In genomic region chr17:29886655-29887251, GRCm38 (mm10) we compare ENCODE assay signal across 8 mouse cellular contexts.
A peak's percentile ranks its signal among the peaks of the same experiment; 100 is the strongest.
DNase-seq lines count a peak whose midpoint lies in the region; TF ChIP-seq lines count a peak whose summit lies in the region.

No protein-coding gene starts in this region.

- H3K27ac ChIP-seq in cortical plate, adult 2 months (ENCODE audit: insufficient read depth, low read length) = no peak overlapping the region
- no peak overlapping the region for H3K27ac ChIP-seq in liver, adult 2 months (replicated peaks; ENCODE audit: insufficient read depth, low read depth, low read length)
- no peak overlapping the region for H3K27ac ChIP-seq in olfactory bulb, adult 2 months (ENCODE audit: insufficient read depth, low read depth, low read length)

- peaks cover 87% of the 10 kb centered on the region for H3K27me3 ChIP-seq in E14TG2a.4 (ENCODE audit: insufficient read depth, low read length)
- peaks cover 23% of the 10 kb centered on the region for H3K27me3 ChIP-seq in liver, adult 2 months (ENCODE audit: control insufficient read depth, insufficient read depth, low read length)

- WGBS in liver, adult 2 months = 3% methylated on average over 39 of the region's 39 CpGs
- WGBS in olfactory bulb, adult 2 months = 2% methylated on average over 39 of the region's 39 CpGs

- TF ChIP-seq CTCF in E14TG2a.4 (conservative IDR thresholded peaks at IDR 0.05; ENCODE audit: low read length) = no peak
- no peak for TF ChIP-seq CTCF in cortical plate, adult 2 months (IDR thresholded peaks at IDR 0.05; ENCODE audit: extremely low read depth, insufficient read depth, low read length)
- TF ChIP-seq CTCF in liver, adult 2 months (IDR thresholded peaks at IDR 0.05; ENCODE audit: low read depth, low read length) = no peak
- TF ChIP-seq CTCF in olfactory bulb, adult 2 months (IDR thresholded peaks at IDR 0.05; ENCODE audit: insufficient read depth, low read depth, low read length) = no peak

- peak; percentile 14 for DNase-seq in kidney, adult 18-20 months
- no peak for DNase-seq in kidney, adult 11 months
- DNase-seq in heart, postnatal 4 days = peak; percentile 33
- no peak for DNase-seq in liver, adult 2 months (ENCODE audit: extremely low read depth, low read depth, low spot score)
- no peak for DNase-seq in cerebellum, adult 9-11 months

- H3K9me3 ChIP-seq in E14TG2a.4 (ENCODE audit: low read length) = no peaks in the 10 kb centered on the region

- H3K9ac ChIP-seq in liver, adult 2 months (ENCODE audit: low read depth, low read length) = no peak overlapping the region

- H3K36me3 ChIP-seq in E14TG2a.4 (ENCODE audit: insufficient read depth, low read length) = no peaks in the 10 kb centered on the region
- no peaks in the 10 kb centered on the region for H3K36me3 ChIP-seq in liver, adult 2 months (ENCODE audit: control insufficient read depth, insufficient read depth, low read length)

- TF ChIP-seq POLR2A in cortical plate, adult 2 months (IDR thresholded peaks at IDR 0.05; ENCODE audit: extremely low read depth, insufficient read depth, low read length) = no peak
- no peak for TF ChIP-seq POLR2A in liver, adult 2 months (IDR thresholded peaks at IDR 0.05; ENCODE audit: extremely low read depth, insufficient read depth, low read length)
- no peak for TF ChIP-seq POLR2A in olfactory bulb, adult 2 months (IDR thresholded peaks at IDR 0.05; ENCODE audit: insufficient read depth, low read depth, low read length)

- no peaks in the 10 kb centered on the region for H3K79me2 ChIP-seq in liver, adult 2 months (ENCODE audit: control insufficient read depth, insufficient read depth, low read length)

- peaks cover 52% of the 10 kb centered on the region for H3K4me1 ChIP-seq in E14TG2a.4 (replicated peaks; ENCODE audit: low read depth, low read length)
- no peaks in the 10 kb centered on the region for H3K4me1 ChIP-seq in cortical plate, adult 2 months (ENCODE audit: control insufficient read depth, insufficient read depth, low read length)
- H3K4me1 ChIP-seq in liver, adult 2 months (ENCODE audit: control insufficient read depth, insufficient read depth, low read length) = no peaks in the 10 kb centered on the region
- peaks cover 40% of the 10 kb centered on the region for H3K4me1 ChIP-seq in olfactory bulb, adult 2 months (ENCODE audit: control insufficient read depth, insufficient read depth, low read length)

- H3K4me3 ChIP-seq in E14TG2a.4 (replicated peaks; ENCODE audit: low read length) = peak overlapping the region; percentile 79
- peak overlapping the region; percentile 54 for H3K4me3 ChIP-seq in cortical plate, adult 2 months (ENCODE audit: insufficient read depth, low read length)
- peak overlapping the region; percentile 49; the same call in 1 of the 2 replicates for H3K4me3 ChIP-seq in liver, adult 2 months (ENCODE audit: insufficient read depth, low read depth, low read length)
- H3K4me3 ChIP-seq in olfactory bulb, adult 2 months (ENCODE audit: insufficient read depth, low read depth, low read length) = peak overlapping the region; percentile 55

Comparison
In these comparisons a context has a peak if more than half of its experiments do, and no peak if none do; other contexts are left out.
1. DNase-seq: peak in kidney, adult 18-20 months (single experiment) and heart, postnatal 4 days (single experiment); none in kidney, adult 11 months (single experiment), liver, adult 2 months (single experiment) and cerebellum, adult 9-11 months (single experiment).
2. Peak in every context shown above with its lines, with median percentiles within 50 percentile points of each other: H3K4me3 ChIP-seq.